Mouse (Mus musculus) hindbrain, embryonic 15.5 days (tissue): Measurements from ENCODE around the gene Med25. TPM values are rescaled to one million over a fixed set of nuclear protein-coding genes. Genes with fewer than 3 reads are reported as not detected.
A peak's percentile ranks its signal among the peaks of the same experiment; 100 is the strongest.

ENCODE experiments used
- ATAC-seq: fragments of 200-750 bp; cut with Nextera tagmentation; 2 replicates; pipeline ENCODE4 v1.8.0; 2017; ENCODE audit warnings: low read depth, moderate number of reproducible peaks, moderate TSS enrichment; ENCODE audit not compliant: low FRiP score
- H3K27ac ChIP-seq: fragments of 300-500 bp; sonication (generic); replicated peaks from 2 replicates; pipeline ENCODE4 v1.5.1; 2015; ENCODE audit warnings: mild to moderate bottlenecking, inconsistent platforms
- H3K27me3 ChIP-seq: fragments of 300-500 bp; sonication (generic); 2 replicates; pipeline ENCODE4 v1.6.1; 2015; ENCODE audit warnings: control low read depth, inconsistent platforms
- H3K36me3 ChIP-seq: fragments of 300-500 bp; sonication (generic); 2 replicates; pipeline ENCODE4 v1.6.1; 2015; ENCODE audit warnings: control low read depth, inconsistent platforms
- H3K4me1 ChIP-seq: fragments of 300-500 bp; sonication (generic); replicated peaks from 2 replicates; pipeline ENCODE4 v1.6.1; 2015; ENCODE audit warnings: control low read depth, inconsistent platforms
- H3K4me2 ChIP-seq: fragments of 300-500 bp; sonication (generic); 2 replicates; pipeline ENCODE4 v1.6.1; 2015; ENCODE audit warnings: moderate library complexity, mild to moderate bottlenecking, inconsistent platforms
- H3K4me3 ChIP-seq: fragments of 300-500 bp; sonication (generic); 2 replicates; pipeline ENCODE4 v1.5.1; 2015; ENCODE audit warnings: mild to moderate bottlenecking, inconsistent platforms
- H3K9ac ChIP-seq: fragments of 300-500 bp; sonication (generic); 2 replicates; pipeline ENCODE4 v1.6.1; 2015; ENCODE audit warnings: inconsistent platforms
- H3K9me3 ChIP-seq: fragments of 300-500 bp; sonication (generic); 2 replicates; pipeline ENCODE4 v1.6.1; 2016; ENCODE audit warnings: control low read depth, inconsistent platforms
- WGBS: fragments of 180-500 bp; shearing (Covaris S2); methylation state at CpG from one replicate; pipeline ENCODE4 v1.1.7; 2015; 5-methylcytosine and 5-hydroxymethylcytosine counted together
- polyA plus RNA-seq: library from polyadenylated mRNA; unstranded; fragments of >200 nt; fragmentation: Nextera tagmentation; extraction: Ambion mirVana; gene quantifications from 2 replicates; pipeline ENCODE4 v1.2.1, GENCODE M21; 2015

Med25 gene
- polyA plus RNA-seq, 1 experiment from 2014 or later: 164 TPM

DNA sequence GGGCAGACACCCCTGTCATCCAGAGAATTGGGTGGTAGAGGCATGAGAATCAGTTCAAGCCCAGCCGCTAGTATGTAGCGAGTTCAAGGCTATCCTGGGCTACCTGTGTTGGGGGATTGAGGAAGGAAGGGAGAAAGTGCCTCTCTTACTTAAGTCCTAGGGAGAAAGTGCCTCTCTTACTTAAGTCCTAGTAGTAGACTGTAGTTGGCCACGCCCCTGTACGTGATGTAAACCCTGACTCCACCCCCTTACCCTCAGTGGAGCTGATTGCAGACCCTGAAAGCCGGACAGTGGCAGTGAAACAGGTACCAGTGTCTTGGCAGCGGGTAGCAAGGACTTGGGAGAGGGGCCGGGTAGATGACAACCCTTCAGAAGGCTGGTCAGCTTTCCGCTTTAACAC lies 34.6 kb downstream of the Med25 start:
- H3K27ac ChIP-seq: peak overlapping the region; percentile 95
- H3K4me2 ChIP-seq: peak overlapping the region; percentile 83
- WGBS: 34% methylated on average over 8 of the region's 8 CpGs
- peaks cover 13% of the 10 kb centered on the region for H3K36me3 ChIP-seq
- peaks cover 60% of the 10 kb centered on the region for H3K4me1 ChIP-seq
- H3K9me3 ChIP-seq: no peaks in the 10 kb centered on the region
- H3K9ac ChIP-seq: peak overlapping the region; percentile 88
- no peaks in the 10 kb centered on the region for H3K27me3 ChIP-seq
- H3K4me3 ChIP-seq: peak overlapping the region; percentile 85
- ATAC-seq: no peak

DNA sequence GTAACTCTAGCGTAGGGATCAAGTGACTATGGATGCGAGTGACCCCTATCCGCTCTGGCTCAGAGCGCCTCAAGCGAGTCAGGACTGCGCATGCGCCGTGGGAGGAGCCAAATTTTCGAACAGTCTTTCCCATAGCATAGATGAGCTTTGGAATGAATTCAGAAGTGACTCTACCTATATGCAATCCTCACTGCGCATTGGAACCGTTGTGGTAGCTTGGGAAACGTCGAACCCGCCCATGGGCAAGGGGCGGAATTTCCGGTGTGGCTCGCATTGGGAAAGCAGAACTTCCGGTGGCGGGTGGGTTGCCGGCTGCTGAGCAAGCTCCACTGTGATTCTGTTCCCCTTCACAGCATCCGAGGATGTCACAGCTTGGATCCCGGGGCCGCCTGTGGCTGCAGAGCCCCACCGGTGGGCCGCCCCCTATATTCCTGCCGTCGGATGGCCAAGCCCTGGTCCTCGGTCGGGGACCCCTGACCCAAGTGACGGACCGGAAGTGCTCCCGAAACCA lies 35.4 kb downstream of the Med25 start, which contains the start of gene Pnkp:
Gene Pnkp (plus strand): TSS at position 98 of the 511 bp plus-strand sequence.
- Histone ChIP-seq H3K36me3 (peaks cover 4% of the 10 kb centered on the region), H3K9ac (peak within 1 kb of the TSS; percentile 88), H3K4me2 (peak within 1 kb of the TSS; percentile 83), H3K4me3 (peak within 1 kb of the TSS; percentile 85), H3K27me3 (no peaks in the 10 kb centered on the region), H3K9me3 (no peaks in the 10 kb centered on the region), H3K4me1 (peaks cover 65% of the 10 kb centered on the region), H3K27ac (peak within 1 kb of the TSS; percentile 95)
- WGBS: under 1% methylated on average over 32 of the region's 32 CpGs
- ATAC-seq: peak; percentile 73

DNA sequence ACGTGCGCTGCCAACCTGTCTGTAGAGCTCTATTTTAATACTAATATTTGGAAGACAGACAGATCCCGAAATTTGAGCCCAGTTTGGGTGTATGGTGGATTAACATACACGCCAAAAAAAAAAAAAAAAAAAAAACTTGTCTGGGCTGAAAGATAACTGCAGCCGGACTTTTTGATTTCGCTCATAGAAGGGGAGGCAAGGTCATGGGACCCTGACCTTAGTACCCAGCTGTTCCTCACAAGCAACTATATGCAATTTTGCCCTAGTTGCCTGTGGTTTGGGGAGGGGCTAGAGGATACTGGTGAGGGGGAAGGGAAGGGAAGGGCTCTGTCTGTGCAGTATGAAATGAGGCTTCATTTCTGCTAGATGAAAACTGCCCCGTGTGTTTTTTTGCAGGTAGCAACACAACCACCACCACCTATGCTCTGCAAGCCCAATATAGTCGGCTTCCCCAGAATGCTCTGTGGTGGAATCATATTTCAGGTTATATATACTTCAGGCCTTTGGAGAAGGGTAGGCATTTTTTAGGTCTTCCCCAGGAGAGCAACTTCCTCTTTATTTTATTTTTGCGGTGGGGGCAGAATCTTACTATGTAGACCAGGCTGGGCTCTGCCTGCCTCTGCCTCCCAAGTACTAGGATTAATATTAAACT lies 36.1 kb downstream of the Med25 start:
- WGBS: 67% methylated on average over 9 of the region's 9 CpGs
- Histone ChIP-seq H3K4me3 (peak overlapping the region; percentile 85), H3K27me3 (no peaks in the 10 kb centered on the region), H3K9ac (no peak overlapping the region), H3K4me1 (peaks cover 65% of the 10 kb centered on the region), H3K9me3 (no peaks in the 10 kb centered on the region), H3K4me2 (peak overlapping the region; percentile 83), H3K36me3 (no peaks in the 10 kb centered on the region), H3K27ac (peak overlapping the region; percentile 95)
- peak; percentile 1; the same call in 1 of the 2 replicates for ATAC-seq

DNA sequence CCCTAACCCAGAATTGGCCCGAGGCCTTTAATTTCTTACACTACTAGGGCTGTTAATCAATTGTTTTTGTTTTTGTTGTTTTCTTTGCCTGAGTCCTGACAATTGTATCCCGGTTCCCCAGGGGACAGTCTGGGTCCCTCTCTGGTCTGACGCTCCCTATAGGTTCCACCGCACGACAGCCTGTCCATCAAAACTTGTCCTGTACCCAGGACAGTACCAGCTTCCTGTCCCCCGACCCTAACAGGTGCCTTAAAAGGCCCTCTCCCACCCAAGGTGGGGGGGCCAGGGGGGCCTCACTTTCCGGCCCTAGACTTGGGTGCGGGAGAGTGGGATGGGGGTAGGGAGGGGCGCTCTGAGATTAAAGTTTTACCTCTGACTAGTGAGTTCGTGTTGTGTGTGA lies 37.5 kb downstream of the Med25 start:
- Histone ChIP-seq H3K9me3 (no peaks in the 10 kb centered on the region), H3K27ac (peak overlapping the region; percentile 87), H3K4me1 (peaks cover 67% of the 10 kb centered on the region), H3K36me3 (no peaks in the 10 kb centered on the region), H3K4me3 (peak overlapping the region; percentile 35), H3K27me3 (no peaks in the 10 kb centered on the region), H3K9ac (peak overlapping the region; percentile 44), H3K4me2 (peak overlapping the region; percentile 58)
- ATAC-seq: no peak
- 37% methylated on average over 10 of the region's 10 CpGs for WGBS

DNA sequence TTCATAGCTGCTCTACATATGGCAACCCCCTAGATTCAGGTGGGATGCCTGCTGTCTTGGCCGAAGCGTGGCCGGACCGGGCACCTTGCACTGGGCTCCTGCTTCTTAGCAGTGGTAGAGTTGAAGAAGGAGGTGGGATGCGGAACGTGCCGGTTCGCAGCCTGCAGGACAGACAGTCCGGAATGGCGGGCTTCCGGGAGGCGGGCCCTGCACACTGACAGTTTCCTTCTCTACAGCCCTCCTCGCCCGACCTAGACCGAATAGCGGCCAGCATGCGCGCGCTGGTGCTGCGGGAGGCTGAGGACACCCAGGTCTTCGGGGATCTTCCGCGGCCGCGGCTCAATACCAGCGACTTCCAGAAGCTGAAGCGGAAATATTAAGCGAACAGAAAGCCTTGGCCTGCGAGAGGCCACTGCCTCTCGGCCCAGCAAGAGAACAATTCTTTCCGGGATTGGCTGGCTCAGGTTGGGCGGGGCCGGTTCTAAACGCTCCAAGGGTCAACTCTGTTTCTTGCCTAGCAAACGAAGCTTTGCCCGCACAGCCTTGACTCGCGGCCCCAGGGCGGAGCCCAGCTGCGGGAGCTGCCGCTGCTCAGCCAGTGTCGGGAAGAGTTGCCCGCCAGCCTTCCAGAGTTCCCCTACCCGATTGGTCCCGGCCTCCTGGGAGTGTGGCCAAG lies 38.0 kb downstream of the Med25 start:
- peak overlapping the region; percentile 44 for H3K9ac ChIP-seq
- H3K36me3 ChIP-seq: no peaks in the 10 kb centered on the region
- H3K4me3 ChIP-seq: peak overlapping the region; percentile 35
- H3K9me3 ChIP-seq: no peaks in the 10 kb centered on the region
- peak overlapping the region; percentile 58 for H3K4me2 ChIP-seq
- H3K4me1 ChIP-seq: peaks cover 63% of the 10 kb centered on the region
- ATAC-seq: no peak
- H3K27me3 ChIP-seq: no peaks in the 10 kb centered on the region
- H3K27ac ChIP-seq: peak overlapping the region; percentile 87
- WGBS: 3% methylated on average over 45 of the region's 45 CpGs

DNA sequence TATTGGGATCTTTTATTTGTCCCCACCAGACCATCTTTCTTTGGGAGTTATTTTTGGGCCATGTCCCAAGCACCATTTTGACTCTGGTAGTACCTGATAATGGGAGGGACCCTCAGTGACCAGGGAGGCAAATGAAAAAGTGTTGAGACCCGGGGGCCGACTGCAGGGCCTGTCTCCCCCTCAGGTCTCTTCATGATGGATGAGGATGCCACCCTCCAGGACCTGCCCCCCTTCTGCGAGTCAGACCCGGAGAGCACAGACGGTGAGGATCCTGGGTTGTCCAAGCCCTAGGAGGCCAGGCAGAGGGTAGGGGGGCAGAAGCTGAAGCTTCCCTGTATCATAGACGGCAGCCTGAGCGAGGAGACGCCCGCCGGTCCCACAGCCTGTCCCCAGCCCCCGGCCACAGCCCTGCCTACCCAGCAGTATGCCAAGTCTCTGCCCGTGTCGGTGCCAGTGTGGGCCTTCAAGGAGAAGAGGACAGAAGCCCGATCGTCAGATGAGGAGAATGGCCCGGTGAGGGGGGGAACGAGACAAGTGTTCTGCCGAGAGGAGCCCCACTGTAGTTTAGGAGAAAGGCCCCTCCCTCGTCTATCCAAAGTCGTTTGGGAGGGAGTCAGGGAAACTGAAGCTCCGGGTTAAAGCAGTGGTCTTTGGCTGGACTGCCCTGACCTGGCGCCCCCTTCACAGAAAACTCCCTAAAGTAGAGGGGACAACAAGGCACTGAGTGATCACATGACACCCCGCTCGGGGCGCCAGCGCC lies 38.7 kb downstream of the Med25 start:
- Histone ChIP-seq H3K27me3 (no peaks in the 10 kb centered on the region), H3K4me2 (peak overlapping the region; percentile 58), H3K9ac (peak overlapping the region; percentile 44), H3K9me3 (no peaks in the 10 kb centered on the region), H3K27ac (peak overlapping the region; percentile 87), H3K36me3 (no peaks in the 10 kb centered on the region), H3K4me3 (peak overlapping the region; percentile 35), H3K4me1 (peaks cover 62% of the 10 kb centered on the region)
- WGBS: 25% methylated on average over 26 of the region's 26 CpGs
- ATAC-seq: no peak

DNA sequence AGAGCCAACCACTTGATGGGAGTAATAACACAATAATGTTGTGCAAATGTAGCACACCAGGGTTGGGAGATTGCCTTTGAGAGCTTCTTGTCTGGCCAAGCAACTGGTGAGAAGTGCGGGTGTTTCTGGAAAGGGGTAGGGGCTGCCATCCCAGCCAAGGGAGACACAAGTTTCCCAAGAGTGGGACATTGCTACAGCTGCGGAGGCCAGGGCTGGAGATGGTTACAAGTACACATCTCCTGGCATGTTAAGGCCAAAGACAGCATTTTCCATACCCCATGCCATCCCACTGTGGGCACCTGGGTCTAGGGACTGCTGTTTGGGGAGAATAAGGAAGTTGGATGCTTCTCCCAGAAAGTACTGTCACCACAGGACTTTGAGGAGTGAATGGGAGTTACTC lies 39.4 kb downstream of the Med25 start:
- H3K27me3 ChIP-seq: no peaks in the 10 kb centered on the region
- no peak overlapping the region for H3K9ac ChIP-seq
- H3K36me3 ChIP-seq: no peaks in the 10 kb centered on the region
- no peak overlapping the region for H3K4me3 ChIP-seq
- WGBS: 96% methylated on average over 2 of the region's 2 CpGs
- no peaks in the 10 kb centered on the region for H3K9me3 ChIP-seq
- H3K27ac ChIP-seq: no peak overlapping the region
- ATAC-seq: no peak
- peaks cover 56% of the 10 kb centered on the region for H3K4me1 ChIP-seq
- H3K4me2 ChIP-seq: peak overlapping the region; percentile 58; the same call in 1 of the 2 replicates

DNA sequence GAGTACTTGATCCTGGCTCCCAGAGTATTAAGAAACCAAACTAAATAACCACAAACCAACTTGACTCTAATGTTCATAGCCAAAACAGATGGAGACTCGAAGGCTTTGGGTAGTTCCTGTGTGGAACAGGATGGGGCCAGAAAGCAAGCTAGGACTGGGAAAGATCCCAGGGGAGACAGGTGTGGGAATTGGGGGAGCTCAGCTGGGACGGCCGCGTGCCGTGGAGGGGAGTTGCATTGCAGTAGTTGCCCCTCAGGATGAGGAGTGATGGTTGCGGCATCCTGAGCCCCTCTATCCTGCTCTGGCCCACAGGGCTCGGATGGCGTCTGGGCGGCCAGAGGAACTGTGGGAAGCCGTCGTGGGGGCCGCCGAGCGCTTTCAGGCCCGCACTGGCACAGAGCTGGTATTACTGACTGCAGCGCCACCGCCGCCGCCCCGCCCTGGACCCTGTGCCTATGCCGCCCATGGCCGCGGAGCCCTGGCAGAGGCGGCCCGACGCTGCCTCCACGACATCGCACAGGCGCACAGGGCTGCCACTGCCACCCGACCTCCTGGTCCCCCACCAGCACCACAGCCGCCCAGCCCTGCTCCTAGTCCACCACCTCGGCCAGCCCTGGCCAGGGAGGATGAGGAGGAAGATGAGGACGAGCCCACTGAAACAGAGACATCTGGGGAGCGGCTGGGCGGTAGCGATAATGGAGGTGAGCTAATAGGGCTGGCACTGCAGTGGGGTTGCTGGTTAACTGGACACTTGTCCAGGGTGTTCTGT lies 40.1 kb downstream of the Med25 start:
- H3K27me3 ChIP-seq: no peaks in the 10 kb centered on the region
- WGBS: 92% methylated on average over 36 of the region's 36 CpGs
- H3K4me1 ChIP-seq: peaks cover 56% of the 10 kb centered on the region
- ATAC-seq: no peak
- H3K27ac ChIP-seq: no peak overlapping the region
- no peak overlapping the region for H3K4me3 ChIP-seq
- H3K4me2 ChIP-seq: no peak overlapping the region
- H3K9ac ChIP-seq: no peak overlapping the region
- H3K36me3 ChIP-seq: no peaks in the 10 kb centered on the region
- H3K9me3 ChIP-seq: no peaks in the 10 kb centered on the region

DNA sequence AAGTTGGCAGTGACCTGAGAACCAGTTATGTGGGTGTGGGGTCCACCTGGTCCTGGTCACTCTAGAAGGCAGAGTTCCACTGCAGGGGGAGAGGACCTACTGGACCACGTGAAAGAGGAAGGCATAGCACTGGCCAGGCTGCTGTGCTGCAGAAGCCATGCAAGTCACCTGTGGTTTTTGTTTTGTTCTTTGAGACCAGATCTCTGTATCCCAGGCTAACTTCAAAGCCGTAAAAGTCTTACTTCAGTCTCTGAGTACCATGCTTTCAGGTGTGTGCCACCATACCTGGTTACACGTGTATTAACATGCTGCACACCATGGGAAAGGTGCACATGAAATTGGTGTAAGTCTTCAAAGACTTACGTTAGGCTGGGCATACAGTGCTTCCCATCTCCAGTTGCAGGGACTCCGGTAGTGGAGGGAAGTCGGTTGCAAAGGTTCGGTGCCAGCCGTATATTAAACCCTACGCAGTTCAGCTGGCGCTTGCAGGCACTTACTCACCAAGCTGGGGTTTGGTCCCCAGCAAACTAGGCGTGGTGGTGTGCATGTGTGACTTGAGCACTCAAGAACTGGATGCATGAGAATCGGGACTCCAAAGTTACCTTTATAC lies 40.8 kb downstream of the Med25 start:
- H3K9ac ChIP-seq: no peak overlapping the region
- ATAC-seq: no peak
- no peak overlapping the region for H3K27ac ChIP-seq
- H3K4me1 ChIP-seq: peaks cover 60% of the 10 kb centered on the region
- no peak overlapping the region for H3K4me3 ChIP-seq
- H3K36me3 ChIP-seq: no peaks in the 10 kb centered on the region
- 0 out of 2 replicates have a peak overlapping the region, but pooled peaks have one; percentile 86 for H3K4me2 ChIP-seq
- no peaks in the 10 kb centered on the region for H3K27me3 ChIP-seq
- H3K9me3 ChIP-seq: no peaks in the 10 kb centered on the region
- 97% methylated on average over 12 of the region's 12 CpGs for WGBS

DNA sequence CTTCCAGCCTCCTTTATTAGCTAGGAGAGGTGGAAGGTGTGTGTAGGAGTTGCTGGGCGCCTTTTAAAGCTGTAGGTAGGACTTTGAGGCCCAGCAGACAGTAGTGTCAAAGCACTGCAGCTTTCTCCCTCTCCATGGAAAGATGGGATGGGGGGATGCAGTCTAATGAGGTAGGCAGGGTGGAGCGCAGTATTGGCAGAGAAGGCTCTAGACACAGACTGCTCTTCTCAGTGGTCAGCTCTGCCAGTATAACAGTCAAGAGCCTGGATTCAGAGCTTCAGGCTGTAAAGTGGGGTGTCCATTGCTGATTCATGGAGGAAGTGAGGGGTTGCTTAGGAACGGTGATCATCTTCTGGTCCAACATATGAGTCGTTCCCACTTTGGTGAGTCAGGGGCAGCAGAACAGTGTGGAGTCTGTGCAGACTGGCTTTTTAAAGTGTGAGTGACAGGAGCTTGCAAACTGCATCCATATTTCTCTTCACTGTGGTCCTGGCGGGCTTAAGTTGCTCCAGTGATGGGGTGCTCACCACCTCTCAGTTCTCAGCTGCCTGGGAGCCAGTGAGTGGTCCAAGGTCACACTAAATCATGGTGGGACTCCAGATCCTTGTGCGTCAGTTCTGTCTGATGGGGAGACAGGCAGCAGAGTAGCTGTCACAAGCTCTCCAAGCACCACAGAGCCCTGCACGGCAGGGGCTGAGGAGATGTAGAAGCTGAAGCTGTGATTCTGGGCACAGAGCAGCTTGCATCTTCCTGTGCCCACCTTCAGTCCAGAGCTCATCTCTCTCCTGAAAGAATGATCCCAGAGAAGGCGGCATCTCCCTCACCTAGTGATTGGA lies 41.5 kb downstream of the Med25 start:
- H3K4me2 ChIP-seq: peak overlapping the region; percentile 86
- no peaks in the 10 kb centered on the region for H3K27me3 ChIP-seq
- ATAC-seq: no peak
- peak overlapping the region; percentile 84 for H3K9ac ChIP-seq
- peaks cover 55% of the 10 kb centered on the region for H3K4me1 ChIP-seq
- peaks cover 4% of the 10 kb centered on the region for H3K36me3 ChIP-seq
- 80% methylated on average over 8 of the region's 8 CpGs for WGBS
- H3K27ac ChIP-seq: peak overlapping the region; percentile 99
- peak overlapping the region; percentile 81 for H3K4me3 ChIP-seq
- no peaks in the 10 kb centered on the region for H3K9me3 ChIP-seq
